Comparison of ENCODE assay signal across 9 mouse cellular contexts in genomic region chr14:100753951-100754350, GRCm38 (mm10).
DNase-seq lines count a peak whose midpoint lies in the region; ATAC-seq and TF ChIP-seq lines count a peak whose summit lies in the region.
"Had no signal": no experiment of that assay in that cellular context is flagged by ENCODE, and none has a peak within 500 bp of the region (broad histone marks: within the 10 kb centered on the region; RNA-seq: fewer than 3 reads in every experiment).

No protein-coding gene starts in this region.

- H3K36me3 ChIP-seq in testis, adult 2 months (ENCODE audit: control insufficient read depth, insufficient read depth, low read length) = no peaks in the 10 kb centered on the region
- no peaks in the 10 kb centered on the region for H3K36me3 ChIP-seq in intestine, embryonic 16.5 days (ENCODE audit: control insufficient read depth, insufficient read depth, low read length)
- H3K36me3 ChIP-seq: midbrain, embryonic 12.5 days had no signal

- WGBS in intestine, embryonic 16.5 days = 44% methylated on average over 2 of the region's 2 CpGs

- H3K9ac ChIP-seq in intestine, embryonic 16.5 days (ENCODE audit: low read depth, low read length) = no peak overlapping the region
- H3K9ac ChIP-seq: midbrain, embryonic 12.5 days had no signal

- no peaks in the 10 kb centered on the region for H3K27me3 ChIP-seq in testis, adult 2 months (ENCODE audit: control insufficient read depth, insufficient read depth, low read length)
- no peaks in the 10 kb centered on the region for H3K27me3 ChIP-seq in intestine, embryonic 16.5 days (replicated peaks; ENCODE audit: control insufficient read depth, insufficient read depth, low read length)
- H3K27me3 ChIP-seq: midbrain, embryonic 12.5 days had no signal

- no peak overlapping the region for H3K4me3 ChIP-seq in testis, adult 2 months (ENCODE audit: control insufficient read depth, low read depth, low read length)
- no peak overlapping the region for H3K4me3 ChIP-seq in intestine, embryonic 16.5 days (ENCODE audit: low read length)
- H3K4me3 ChIP-seq: midbrain, embryonic 12.5 days had no signal

- peak; percentile 9 to 42 for DNase-seq in heart, postnatal 10 days
- no peak for DNase-seq in heart, adult 9 months (ENCODE audit: low spot score in 2 of 2)
- no peak for DNase-seq in testis, postnatal 14 days (ENCODE audit: low spot score)
- DNase-seq in induced T-regulatory cell, adult 2 months (ENCODE audit: low read depth) = peak; percentile 8
- DNase-seq in thymus, postnatal 36 days = peak; percentile 2 to 9
- DNase-seq in left cerebral cortex, adult 9 months (ENCODE audit: low spot score in 2 of 2) = no peak

- TF ChIP-seq CTCF in testis, adult 2 months (IDR thresholded peaks at IDR 0.05; ENCODE audit: control insufficient read depth, insufficient read depth, insufficient replicate concordance, low read depth, low read length) = peak; percentile 56; the same call in 1 of the 2 replicates

- no peak overlapping the region for H3K27ac ChIP-seq in testis, adult 2 months (ENCODE audit: control insufficient read depth, insufficient read depth, low read depth, low read length)
- H3K27ac ChIP-seq in intestine, embryonic 16.5 days (ENCODE audit: low read length) = no peak overlapping the region
- H3K27ac ChIP-seq: midbrain, embryonic 12.5 days had no signal

- intact Hi-C loops in heart, postnatal 10 days (cut with DNase I) = loop anchor here (5.0 to 10.0 kb wide), 5 partner anchors 143 to 819 kb away; partner anchors contain the start of gene Klf12

- H3K4me1 ChIP-seq in testis, adult 2 months (ENCODE audit: control insufficient read depth, insufficient read depth, low read length) = no peaks in the 10 kb centered on the region; the same call in 1 of the 2 replicates
- peaks cover 12% of the 10 kb centered on the region for H3K4me1 ChIP-seq in intestine, embryonic 16.5 days (ENCODE audit: control insufficient read depth, insufficient read depth, low read length)

- TF ChIP-seq POLR2A in testis, adult 2 months (IDR thresholded peaks at IDR 0.05; ENCODE audit: control insufficient read depth, low read depth, low read length) = no peak

- no peaks in the 10 kb centered on the region for H3K9me3 ChIP-seq in intestine, embryonic 16.5 days (ENCODE audit: control insufficient read depth, low read length)
- H3K9me3 ChIP-seq: midbrain, embryonic 12.5 days had no signal

- ATAC-seq in intestine, embryonic 16.5 days = no peak

- no peak overlapping the region for H3K4me2 ChIP-seq in intestine, embryonic 16.5 days (ENCODE audit: low read depth, low read length)
- H3K4me2 ChIP-seq: midbrain, embryonic 12.5 days had no signal

Comparison
In these comparisons a context has a peak if more than half of its experiments do, and no peak if none do; other contexts are left out.
1. DNase-seq: peak in heart, postnatal 10 days (2 of 2), induced T-regulatory cell, adult 2 months (single experiment) and thymus, postnatal 36 days (2 of 2); none in heart, adult 9 months (0 of 2), testis, postnatal 14 days (single experiment) and left cerebral cortex, adult 9 months (0 of 2).